Mouse (Mus musculus) lung, adult 18-20 months (tissue): ENCODE data around the gene Dcp1a.
A peak's percentile ranks its signal among the peaks of the same experiment; 100 is the strongest.
"Not testable (repeated sequence)": the region's sequence is repeated elsewhere in the genome, so short reads cannot be mapped to it uniquely, and the experiment has no call there.

Experiments used
- DNase-seq, 2 experiments: peaks; one replicate each; pipeline ENCODE4 v3.0.0; 2022; ENCODE audit warnings: mixed read lengths in 2 of 2

Dcp1a gene

DNA sequence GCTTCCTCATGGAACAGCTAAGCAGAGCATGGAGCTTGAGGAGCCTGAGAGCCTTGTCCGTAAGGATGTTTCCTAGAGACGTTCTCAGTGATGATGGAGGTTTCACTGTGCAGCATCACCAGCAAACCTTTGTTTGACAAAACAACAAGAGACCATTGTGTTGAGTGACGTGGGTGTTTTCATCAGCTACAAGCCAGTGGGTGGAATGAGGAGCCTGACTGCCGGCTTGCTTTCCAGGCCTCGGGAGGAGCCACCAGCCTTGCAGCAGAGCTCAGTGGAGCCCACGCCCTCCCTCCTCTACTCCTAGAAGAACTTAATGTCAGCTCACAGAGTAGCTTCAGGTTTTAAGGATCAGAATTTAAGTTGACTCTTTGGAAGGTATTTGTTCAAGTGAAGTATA is 44.0 kb downstream of the Dcp1a start:
- no peak for DNase-seq

DNA sequence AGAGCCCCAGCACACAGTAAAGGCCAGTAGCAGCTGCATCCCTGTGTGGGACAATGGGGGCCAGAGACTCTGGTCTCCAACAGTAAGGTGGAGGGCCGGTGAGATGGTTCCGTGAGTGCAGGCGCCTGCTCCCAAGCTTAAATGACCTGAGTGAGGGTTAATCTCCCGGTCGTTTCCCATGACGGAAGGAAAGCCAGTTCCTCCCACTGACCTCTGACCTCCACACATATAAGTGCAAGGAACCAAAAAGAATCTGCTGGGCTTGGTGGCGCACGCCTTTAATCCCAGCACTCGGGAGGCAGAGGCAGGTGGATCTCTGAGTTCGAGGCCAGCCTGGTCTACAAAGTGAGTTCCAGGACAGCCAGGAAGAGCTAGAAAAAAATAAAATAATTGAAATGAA is 49.1 kb downstream of the Dcp1a start:
- no peak for DNase-seq

DNA sequence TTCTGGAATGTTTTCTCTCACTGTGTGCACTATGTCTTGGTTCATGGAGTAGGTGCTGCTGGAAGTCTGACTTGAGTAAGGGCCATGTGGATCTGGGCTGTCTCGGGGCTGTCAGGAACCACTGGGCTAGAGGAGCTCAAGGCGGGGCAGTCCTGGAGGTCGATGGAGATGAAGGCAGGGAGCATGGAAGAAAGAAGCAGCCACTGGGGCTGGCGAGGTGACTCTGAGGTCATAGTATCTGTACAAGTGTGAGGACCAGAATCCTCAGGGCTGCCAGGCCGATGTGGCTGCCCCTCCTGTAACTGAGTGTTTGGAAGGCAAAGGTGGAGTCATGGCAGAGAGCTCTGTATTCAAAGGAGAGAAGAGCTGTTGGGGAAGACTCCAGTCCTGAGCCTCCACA is 49.6 kb downstream of the Dcp1a start:
- DNase-seq, result no peak

DNA sequence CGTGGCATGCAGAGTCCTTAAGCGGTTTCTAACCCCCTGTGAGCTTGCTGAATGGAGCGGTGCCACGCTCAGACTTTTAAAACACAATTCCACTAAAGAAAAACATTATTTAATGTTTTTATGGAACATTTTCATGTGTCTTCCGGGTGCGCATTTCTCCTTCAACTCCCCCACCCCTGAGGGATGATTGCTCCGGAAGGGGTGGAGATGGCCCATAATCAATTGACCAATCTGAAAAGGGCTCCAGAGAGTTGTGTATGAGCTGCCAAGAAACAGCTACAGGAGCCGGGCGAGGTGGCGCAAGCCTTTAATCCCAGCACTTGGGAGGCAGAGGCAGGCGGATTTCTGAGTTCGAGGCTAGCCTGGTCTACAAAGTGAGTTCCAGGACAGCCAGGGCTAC is 50.1 kb downstream of the Dcp1a start:
- DNase-seq, result no peak

DNA sequence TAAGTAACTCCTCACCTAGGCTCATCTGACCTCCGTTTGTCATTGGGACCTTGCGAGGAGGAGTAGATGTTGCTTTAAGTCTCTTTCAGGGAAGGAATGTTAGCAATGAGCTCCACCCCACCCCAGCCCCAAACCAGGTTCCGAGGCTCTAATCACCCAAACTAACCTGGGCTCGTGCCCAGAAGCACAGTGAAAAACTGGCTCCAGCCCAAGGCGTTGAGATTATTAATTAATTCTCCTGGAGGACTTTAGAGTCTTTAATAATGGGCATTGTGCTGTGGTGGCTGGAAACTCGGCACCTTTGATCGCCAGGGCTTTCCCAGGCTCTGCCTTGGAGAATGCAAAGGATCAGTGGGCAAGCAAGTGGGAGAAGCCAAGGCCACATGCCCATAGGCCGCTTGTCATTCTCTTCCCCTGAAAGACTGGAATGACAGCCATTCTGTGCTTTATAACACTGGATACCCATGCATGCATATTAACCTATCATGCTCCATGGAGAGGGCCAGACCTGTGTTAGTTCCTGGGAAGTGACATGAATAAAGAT is 51.5 kb downstream of the Dcp1a start:
- DNase-seq, result no peak

DNA sequence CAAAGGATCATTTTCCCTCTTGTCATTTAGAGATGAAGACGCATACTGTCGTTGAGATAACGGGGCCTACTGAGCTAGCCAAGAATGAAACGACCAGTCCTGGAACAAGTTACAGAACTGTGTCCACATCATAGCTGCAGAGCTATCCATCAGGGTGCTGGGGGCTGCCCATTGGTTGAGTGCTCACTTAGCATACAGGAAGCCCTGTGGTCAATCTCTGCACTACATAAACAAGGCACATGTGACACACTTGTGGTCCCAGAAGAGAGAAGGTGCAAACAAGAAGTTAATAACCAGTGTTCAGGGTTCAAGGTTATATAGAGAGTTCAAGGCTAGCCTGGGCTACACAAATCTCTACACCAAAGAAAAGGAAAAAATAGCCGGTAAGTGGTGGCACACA is 52.1 kb downstream of the Dcp1a start:
- no peak for DNase-seq

DNA sequence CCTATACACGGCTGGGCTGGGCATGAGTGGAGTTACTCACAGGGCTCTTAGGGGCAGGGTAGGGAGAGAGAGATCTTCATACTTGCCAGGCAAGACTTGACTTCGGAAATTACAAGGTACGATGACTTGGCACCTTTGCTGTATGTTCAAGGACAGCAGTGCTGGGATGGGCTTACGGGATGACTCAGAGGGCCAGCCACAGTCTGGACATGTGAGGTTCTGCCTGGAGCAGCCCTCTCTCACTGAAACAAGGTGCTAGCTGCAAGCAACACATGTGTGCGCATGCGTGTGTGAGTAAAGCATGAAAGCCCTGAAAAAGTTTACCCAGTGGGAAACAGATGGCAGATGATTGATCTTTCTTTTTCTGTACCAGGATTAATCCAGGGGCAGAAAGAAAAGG is 52.6 kb downstream of the Dcp1a start:
- no peak for DNase-seq

DNA sequence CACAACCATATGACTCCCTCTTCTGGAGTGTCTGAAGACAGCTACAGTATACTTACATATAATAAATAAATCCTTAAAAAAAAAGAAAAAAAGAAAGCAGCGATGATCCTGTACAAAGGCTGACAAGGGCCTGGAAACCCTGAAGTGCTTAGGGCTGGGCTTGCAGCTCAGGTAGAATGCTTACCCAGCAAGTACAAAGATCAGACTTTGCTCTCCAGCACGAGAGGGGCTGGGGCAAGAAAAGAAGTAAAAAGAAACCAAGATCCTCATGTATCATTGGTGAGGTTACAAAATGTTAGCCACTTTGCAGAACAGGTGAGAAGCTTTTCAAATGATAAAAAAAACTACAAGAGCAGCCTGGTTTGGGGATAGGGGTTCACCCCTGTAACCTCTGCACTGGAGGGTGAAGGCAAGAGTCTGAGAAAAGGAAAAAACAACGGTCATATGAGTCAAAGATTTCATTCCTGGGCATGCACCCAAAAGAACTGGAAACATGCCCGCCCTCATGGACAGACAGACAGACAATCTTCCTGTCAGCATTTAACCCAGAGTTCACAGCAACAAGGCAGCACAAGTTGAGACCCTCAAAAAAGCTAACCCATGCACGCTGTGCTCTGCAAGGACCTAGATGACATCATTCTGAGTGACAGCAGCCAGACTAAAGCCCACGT is 54.6 kb downstream of the Dcp1a start:
- DNase-seq, result no peak

DNA sequence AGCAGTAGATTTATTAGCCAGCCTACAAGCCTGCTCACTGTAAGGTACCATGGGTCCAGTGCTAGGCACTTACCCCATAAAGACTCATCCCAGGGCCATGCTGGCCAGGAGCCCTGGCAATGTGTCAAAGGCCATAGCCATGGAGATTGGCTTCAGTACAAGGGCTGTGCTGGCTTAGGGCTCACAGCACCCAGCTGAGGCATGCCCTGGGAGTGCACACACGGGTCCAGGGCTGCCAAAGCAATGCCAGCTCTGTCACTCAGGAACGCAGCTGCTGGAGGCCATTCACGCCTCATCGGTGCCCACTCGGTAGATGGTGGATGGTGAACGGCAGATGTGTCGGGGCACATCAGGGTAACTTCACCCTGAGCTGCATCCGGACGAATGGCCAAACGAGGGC is 62.2 kb downstream of the Dcp1a start:
- DNase-seq, result peak in 1 of 2 experiments; percentile 42

DNA sequence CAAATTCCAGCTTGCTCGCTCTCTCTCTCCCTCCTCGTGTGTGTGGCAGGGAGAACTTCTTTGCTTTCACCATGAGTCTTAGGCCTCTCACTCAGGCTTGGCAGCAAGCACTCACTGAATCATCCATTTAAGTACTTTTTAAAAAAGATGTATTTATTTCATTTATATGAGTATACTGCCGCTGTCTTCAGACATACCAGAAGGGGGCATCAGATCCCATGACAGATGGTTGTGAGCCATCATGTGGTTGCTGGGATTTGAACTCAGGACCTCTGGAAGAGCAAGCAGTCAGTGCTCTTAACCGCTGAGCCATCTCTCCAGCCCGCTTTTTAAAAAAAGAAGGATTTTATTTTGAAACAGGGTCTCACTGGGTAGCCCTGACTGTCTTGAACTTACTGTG is 64.0 kb downstream of the Dcp1a start:
- DNase-seq, result not testable (repeated sequence)

DNA sequence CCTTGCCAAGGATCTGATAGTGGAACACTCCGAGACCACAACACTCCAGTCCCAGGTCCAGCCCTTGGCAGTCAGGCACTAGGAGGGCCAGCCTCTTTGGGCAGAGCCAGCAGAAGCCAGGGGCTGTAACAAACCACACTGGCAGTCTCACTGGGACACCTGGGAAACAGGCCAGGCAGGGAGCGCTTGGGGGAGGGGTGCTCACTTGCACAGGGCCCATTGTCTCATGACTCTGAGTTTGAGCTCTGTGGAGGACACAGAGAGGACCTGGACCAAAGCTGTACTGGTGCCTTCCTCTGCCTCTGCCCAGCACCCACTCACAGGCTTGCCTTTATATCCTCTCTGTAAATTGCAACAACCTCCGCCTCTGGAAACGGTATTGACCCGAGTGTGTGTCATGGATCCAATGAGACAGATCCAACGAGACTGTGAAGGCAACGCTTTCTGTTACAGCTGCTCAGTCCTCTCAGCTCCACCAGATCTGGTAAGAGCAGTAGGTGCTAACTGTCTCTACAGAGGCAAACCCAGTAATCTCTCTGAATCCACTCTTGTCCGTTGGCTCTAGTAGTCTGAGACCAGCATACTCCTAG is 68.9 kb downstream of the Dcp1a start, which contains the start of gene Tkt:
Gene Tkt (plus strand): TSS at position 229 of the 590 bp plus-strand sequence.
- DNase-seq, result peak; percentile 84 to 91

DNA sequence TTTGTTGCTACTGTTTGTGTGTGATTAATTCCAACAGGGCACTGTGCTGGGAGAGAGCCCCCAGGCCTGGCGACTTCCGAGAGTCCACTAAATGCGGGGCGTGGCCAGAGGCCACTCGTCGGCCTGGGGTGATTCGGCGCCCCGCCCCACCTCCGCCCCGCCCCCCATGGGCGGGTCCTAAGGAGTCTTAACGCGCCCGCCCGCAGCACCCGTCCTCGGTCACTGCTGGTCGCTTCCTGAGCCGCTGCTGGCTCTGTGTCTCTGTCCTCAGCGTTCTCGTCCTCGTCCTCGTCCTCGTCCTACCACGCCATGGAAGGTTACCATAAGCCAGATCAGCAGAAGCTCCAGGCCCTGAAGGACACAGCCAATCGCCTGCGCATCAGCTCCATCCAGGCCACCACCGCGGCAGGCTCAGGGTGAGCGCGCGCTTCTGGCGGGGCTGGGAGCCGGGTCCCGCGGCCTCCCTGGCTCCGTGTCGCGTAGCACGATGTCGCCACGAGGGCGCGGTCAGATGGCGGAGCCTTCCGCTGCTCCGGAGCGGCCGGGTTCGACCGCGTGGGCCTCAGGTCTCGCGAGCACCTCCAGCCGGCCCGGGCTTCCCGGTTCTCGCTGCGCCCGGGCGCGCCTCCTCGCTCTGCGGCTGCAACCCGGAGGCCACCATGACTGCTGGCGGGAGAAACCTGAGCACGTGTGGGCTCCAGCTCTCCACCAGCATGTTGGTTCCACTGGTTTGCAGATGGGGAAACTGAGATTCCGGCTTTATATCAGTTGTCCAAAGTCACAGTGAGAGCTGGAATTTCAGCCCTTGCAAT is 69.8 kb downstream of the Dcp1a start:
- DNase-seq, result peak; percentile 93 to 97

DNA sequence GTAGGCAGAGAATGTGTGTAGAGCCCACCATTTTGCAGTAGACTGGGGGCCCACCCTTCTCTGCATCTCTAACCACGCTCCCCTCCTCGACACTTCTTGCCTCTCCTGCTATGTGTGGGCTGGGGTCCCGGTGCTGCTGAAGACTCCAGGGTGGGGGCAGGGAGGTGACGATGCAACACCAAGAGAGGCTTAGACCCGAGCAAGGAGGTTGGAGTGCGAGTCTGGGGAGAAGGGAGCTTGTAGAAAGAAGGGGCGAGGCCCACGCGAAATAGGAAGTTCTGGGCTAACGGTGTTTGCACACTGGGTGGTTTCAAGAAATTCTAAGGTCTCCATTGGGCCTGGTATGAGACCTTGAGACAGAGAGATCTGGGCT is 70.4 kb downstream of the Dcp1a start:
- DNase-seq, result peak in 1 of 2 experiments; percentile 39

DNA sequence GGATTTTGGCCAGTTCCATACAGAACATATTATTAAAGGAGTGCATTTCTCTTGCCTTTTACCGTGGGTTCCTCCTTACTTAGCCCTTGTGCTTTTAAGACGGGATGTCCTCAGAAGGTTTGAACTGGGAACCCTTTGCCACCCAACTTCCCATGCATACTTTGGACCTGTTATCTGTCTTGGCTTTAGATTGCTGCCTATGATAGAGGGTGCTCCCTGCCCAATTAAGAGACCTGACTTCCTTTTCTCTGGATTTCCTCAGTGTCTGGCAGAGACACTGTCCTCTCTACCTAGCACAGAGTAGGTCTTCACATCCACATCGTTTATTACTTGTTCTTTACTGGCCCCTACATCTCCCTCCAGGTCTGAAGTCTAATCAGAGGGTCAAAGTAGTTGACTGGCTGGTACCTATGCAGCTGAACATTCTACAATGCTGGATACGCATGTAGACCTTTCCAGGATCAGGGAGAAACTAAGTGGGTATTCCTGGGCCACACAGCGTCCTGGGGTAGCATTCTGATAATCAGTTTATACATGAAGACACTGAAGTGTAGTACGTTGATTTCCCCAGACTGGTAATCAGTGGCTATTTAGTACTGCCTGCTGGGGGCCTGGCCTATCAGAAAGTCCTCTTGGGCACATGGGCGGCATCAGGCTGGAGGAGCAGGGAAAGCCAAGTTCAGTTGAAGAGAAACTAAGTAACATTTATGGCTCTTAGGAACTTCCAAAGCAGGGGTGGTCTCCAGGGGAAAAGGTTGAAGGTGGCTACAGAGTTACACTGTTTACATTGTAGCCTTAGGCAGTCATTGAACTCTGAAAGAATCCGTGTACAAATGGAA is 71.1 kb downstream of the Dcp1a start:
- DNase-seq, result no peak

DNA sequence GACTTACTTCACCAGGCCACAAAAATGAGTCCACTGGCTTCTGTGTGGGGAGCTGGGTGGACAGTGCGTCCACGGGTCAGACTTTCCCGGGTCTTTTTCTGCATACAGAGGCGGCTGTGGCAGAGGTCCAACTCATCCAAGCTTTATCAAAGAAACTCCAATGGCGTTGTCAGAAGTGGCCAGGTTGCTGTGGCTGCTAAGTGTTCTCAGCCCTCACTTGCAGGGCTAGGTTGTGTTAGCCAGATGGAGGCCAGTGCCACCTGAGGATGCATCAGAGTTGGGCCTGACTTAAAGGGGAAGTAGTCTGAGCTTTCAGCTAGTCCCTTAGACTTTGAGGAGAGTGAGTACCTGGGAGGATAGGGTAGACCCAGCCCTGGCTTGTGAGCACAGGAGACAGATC is 72.2 kb downstream of the Dcp1a start:
- peak; percentile 57 to 61 for DNase-seq

DNA sequence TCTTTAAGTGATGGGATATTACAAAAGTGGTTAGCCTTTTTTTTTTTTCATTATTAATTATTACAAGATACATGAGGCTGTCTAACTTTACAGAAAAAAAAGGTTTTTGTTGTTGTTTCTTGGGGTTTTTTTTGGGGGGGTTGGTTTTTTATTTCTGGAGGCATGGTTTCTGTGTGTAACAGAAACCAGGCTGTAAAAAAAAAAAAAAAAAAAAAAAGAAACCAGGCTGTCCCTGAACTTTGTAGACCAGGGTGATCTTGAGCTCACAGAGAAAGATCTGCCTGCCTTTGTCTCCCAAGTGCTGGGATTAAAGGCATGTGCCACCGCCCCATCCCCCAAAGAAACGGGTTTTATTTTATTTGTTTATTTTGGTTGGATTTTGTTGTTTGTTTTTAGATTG is 72.6 kb downstream of the Dcp1a start:
- DNase-seq, result no peak

DNA sequence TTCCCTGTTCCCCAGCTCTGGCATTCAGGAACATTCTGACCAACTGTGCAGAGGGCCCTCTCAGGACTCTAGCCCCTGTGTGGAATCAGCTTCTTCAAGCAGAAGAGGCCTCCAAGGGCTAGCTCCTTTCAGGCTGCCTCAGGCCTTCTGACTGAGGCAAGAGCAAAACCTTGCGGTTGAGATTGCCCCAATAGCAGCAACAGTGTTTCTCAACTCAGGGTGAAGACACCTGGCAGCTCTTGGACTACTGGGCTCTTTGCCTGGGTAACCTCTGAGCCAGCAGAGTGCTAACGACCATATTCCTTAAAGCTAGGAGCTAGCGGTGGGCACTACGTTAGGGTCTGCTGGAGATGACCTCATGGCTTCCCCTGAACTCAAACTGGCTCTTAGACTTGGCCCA is 73.8 kb downstream of the Dcp1a start:
- peak; percentile 52 to 75 for DNase-seq

DNA sequence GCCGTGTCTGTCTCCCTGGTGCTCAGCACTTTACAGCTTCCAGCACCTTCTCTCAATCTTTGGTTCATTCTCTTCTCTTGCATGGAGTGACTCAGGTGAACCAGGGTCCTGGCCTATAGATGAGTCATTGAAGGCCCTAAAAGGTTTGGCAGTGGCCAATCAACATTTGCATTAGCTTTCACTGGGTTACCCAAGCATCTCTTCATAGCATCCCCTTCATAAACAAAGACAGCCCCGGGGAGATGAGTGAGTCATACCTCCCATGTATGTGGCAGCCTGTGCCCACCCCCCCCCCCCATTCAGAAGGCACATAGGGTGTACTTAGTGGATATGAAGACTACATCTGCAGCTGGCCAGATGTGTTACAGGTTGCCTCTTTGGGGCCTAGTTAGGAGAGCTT is 77.3 kb downstream of the Dcp1a start:
- no peak for DNase-seq

DNA sequence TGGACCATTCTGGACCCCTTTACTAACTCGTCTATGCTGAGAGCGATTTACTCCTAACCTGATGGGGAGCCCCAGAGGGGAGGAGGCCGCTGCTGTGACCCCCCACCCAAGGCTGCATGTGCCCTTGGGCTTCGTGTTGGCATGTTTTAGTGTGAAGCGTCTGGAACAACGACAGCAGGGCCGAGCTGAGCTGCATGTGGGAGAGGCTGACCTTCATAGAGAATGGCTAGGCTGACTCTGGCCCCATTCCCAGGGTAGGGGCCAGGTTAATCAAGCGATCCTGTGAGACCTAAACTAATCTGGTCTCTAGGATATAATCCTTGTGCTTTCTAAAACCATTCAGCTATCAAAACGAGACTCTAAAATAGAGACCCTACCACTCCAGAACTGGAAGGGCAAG is 78.4 kb downstream of the Dcp1a start:
- DNase-seq, result no peak

DNA sequence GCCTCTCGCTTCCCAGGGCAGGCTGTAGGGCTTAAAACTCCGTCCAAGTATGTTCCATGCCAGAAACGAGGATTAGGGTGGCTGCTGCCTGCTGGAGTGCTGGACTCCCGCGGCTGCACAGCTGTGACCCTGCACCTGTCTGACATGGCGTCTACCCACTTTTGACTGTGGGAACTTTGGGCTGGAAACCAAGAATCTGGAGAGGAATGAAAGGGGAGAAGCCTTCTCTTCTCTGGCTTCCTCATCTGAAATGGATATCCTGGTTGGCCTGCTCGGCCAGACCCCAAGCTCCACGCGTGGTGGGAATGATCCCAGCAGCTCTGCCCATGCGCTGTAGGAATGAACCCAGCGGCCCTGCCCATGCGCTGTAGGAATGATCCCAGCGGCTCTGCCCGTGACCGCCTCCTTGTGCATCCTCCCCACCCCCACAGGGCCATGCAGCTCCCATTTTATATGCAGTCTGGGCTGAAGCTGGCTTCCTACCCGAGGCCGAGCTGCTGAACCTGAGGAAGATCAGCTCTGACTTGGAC is 80.1 kb downstream of the Dcp1a start:
- DNase-seq, result no peak

DNA sequence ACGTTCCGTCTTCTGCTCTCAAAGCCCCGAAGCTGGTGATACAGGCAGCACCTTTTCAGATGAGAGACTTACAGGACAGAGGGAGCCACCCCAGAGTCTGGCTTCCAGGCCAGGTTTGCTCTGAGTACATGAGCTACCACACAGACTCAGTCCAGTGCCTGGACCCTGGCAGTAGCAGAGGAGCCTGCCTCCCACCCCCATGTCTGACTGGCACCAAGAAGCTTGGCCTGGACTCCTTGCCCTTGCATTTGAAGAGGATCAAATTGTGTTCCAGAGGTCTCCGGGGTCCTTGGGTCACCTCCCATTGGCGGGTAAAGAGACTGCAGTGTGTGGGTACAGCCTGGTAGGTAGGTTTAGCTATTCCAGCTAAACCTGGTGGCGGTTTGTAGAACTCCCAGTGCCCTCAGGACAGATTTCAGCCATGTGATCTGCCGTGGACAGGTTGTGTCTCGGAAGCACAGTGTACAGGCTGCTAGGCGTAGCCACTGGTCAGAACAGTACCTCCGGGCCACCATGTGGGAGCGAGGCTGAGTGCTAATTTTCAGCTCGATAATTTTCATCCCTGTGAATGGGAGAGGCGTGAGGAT is 81.6 kb downstream of the Dcp1a start:
- DNase-seq, result no peak
